Mouse (Mus musculus) ES-E14 (cell line): ENCODE data around the gene Fam120b. TPM values are rescaled to one million over a fixed set of nuclear protein-coding genes. Genes with fewer than 3 reads are reported as not detected.
A peak's percentile ranks its signal among the peaks of the same experiment; 100 is the strongest.

Experiments used
- DNase-seq: peaks from one replicate; pipeline ENCODE4 v3.0.0-alpha.2; 2013; ENCODE audit warnings: low read depth, low spot score
- H3K27ac ChIP-seq: 2 replicates; pipeline ENCODE4 v1.5.1; 2012; ENCODE audit warnings: low read depth, mild to moderate bottlenecking, low read length, moderate library complexity, mixed read lengths; ENCODE audit not compliant: poor library complexity, insufficient read depth, severe bottlenecking
- H3K36me3 ChIP-seq: 2 replicates; pipeline ENCODE4 v1.6.1; 2012; ENCODE audit warnings: mild to moderate bottlenecking, low read length, moderate library complexity, mixed read lengths; ENCODE audit not compliant: control insufficient read depth, poor library complexity, insufficient read depth, severe bottlenecking
- H3K4me1 ChIP-seq, 2 experiments: fragments of 150-350 bp in 1 of 2; sonication (generic) in 1 of 2; 2 replicates each; pipeline ENCODE4 v1.6.1; 2012; ENCODE audit warnings: low read length in 2 of 2, mild to moderate bottlenecking in 1 of 2, mixed read lengths in 1 of 2; ENCODE audit not compliant: control insufficient read depth in 2 of 2, insufficient read depth in 2 of 2, poor library complexity in 1 of 2
- H3K4me3 ChIP-seq, 2 experiments: fragments of 150-350 bp in 1 of 2; sonication (generic) in 1 of 2; 2 replicates each; pipeline ENCODE4 v1.5.1; 2012; ENCODE audit warnings: low read length in 2 of 2, low read depth in 1 of 2, mild to moderate bottlenecking in 1 of 2, mixed read lengths in 1 of 2; ENCODE audit not compliant: insufficient read depth in 1 of 2, poor library complexity in 1 of 2, severe bottlenecking in 1 of 2
- H3K9ac ChIP-seq: 2 replicates; pipeline ENCODE4 v1.6.1; 2012; ENCODE audit warnings: low read depth, mild to moderate bottlenecking, low read length, mixed read lengths; ENCODE audit not compliant: poor library complexity, insufficient read depth, severe bottlenecking
- H3K9me3 ChIP-seq: fragments of 150-350 bp; sonication (generic); 2 replicates; pipeline ENCODE4 v1.6.1; 2012; ENCODE audit warnings: low read depth, mild to moderate bottlenecking, low read length; ENCODE audit not compliant: control insufficient read depth, insufficient read depth
- CHD2 ChIP-seq: IDR thresholded peaks from 2 replicates; pipeline ENCODE4 v1.6.1; 2014; ENCODE audit warnings: mild to moderate bottlenecking, low read depth, low read length, inconsistent platforms
- HCFC1 ChIP-seq: IDR thresholded peaks from 2 replicates; pipeline ENCODE4 v1.6.1; 2012; ENCODE audit warnings: low read length, inconsistent platforms, borderline replicate concordance; ENCODE audit not compliant: insufficient read depth
- MAFK ChIP-seq: IDR thresholded peaks from 2 replicates; pipeline ENCODE4 v1.6.1; 2014; ENCODE audit warnings: mild to moderate bottlenecking, low read depth, low read length, inconsistent platforms; ENCODE audit not compliant: insufficient read depth
- ZC3H11A ChIP-seq: IDR thresholded peaks from 2 replicates; pipeline ENCODE4 v1.6.1; 2012; ENCODE audit warnings: low read depth, mild to moderate bottlenecking, inconsistent platforms, low read length, borderline replicate concordance
- ZNF384 ChIP-seq: IDR thresholded peaks from 2 replicates; pipeline ENCODE4 v1.6.1; 2012; ENCODE audit warnings: low read depth, low read length, inconsistent platforms
- in situ Hi-C, 2 experiments: fragments of 600-800 bp; cut with MboI; formaldehyde crosslinking; loops; one replicate each; pipeline ENCODE4 v1.15.1; 2025; ENCODE audit warnings: low sequenced_read_pairs in 2 of 2, inconsistent platforms in 1 of 2; ENCODE audit not compliant: unreplicated experiment in 2 of 2
- total RNA-seq: library from RNA; depleted of rRNA; stranded (reverse); fragments of 300-350 nt; gene quantifications from 2 replicates; pipeline ENCODE4 v1.2.3, GENCODE M21; 2012

The Fam120b gene
- total RNA-seq, 1 experiment = 7.1 TPM

DNA sequence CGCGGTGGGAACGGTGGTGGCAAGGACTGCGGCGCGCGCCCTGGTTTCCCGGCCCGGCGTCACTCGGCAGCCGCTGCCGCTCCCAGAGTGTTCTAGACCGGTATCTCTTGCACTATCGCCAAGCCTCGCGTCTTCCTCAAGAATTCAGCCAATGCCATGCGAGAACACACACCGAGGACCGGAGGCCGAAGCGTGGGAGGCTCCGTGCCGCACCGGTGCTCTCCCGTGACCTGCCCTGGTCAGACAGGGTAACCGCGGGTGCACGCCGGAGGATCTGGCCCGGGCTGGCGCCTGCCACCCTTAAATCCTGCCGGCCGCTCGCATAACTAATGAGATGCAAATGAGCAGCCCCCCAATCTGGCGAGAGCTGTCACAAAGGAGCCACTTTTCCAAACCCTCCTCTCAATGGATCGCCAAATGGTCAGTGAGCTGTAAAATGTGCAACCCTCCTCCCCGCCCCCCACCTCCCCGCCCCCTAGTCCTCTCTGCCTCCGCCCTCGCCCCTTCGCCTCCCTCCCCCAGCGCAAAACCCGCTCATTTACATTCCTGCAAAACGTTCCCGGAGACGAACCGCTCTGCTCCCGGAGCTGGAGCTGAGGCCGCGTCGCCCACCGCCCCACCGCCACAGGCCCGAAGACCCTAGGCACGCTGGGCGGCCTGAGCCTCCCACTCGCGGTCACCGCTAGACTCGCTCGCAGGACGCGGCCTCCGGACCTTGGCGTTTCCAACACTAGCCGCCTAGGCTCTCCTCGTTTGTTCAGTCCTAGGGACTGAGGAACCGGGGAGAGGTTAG, 20.1 kb upstream of the Fam120b start:
- peaks cover 6 to 13% of the 10 kb centered on the region in 2 experiments; a peak in 3 of 4 replicates for H3K4me1 ChIP-seq
- no peak for DNase-seq
- H3K27ac ChIP-seq = no peak overlapping the region
- H3K9ac ChIP-seq = peak overlapping the region; percentile 71
- in situ Hi-C loops = no loop called here
- H3K4me3 ChIP-seq = peak overlapping the region; percentile 83
- H3K36me3 ChIP-seq = no peaks in the 10 kb centered on the region
- no peaks in the 10 kb centered on the region for H3K9me3 ChIP-seq
- TF ChIP-seq CHD2 (no peak), ZNF384 (no peak), ZC3H11A (no peak)

DNA sequence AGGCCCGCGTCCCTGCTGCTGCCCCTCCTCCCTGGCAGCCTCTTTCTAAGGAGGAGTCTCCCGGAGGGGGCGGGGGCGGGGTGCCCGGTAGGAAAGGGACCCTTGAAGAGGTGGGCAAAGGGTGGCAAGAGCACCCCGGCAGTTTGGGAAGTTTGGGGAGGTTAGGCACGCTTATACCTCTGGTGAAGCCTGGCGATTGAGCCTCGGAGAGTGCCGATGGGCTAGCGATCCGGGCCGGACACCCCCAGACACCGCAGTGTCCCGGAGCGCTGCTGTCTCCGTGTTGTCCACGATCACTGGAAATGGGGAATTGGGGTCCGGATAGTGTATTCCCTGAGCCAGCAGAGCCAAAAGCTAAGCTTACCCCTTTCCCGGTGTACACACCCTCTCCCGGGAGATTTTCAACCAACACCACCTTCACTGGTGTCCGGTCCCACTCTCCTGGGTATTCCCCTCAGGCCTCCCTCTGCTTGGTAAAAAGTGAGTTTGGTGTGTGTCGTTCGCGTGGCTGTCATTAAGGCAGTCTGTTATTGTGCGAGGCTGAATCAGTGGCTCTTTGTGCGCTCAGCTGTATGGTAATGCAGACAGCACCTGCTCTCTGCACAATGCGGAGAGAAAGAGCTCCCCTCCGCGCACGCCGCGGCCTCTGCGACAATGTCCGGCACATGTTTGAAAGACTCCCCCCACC, 19.4 kb upstream of the Fam120b start, which contains the start of gene Dll1:
Gene Dll1, minus strand, starts transcription at position 379 of the 688 bp plus-strand sequence.
- peak within 1 kb of the TSS; percentile 71 for H3K9ac ChIP-seq
- peak within 1 kb of the TSS; percentile 83 for H3K4me3 ChIP-seq
- DNase-seq = no peak
- no peak for TF ChIP-seq CHD2
- peak; percentile 74 for TF ChIP-seq MAFK
- no peaks in the 10 kb centered on the region for H3K9me3 ChIP-seq
- H3K4me1 ChIP-seq = peaks cover 11 to 19% of the 10 kb centered on the region in 2 experiments
- no peak within 1 kb of the TSS for H3K27ac ChIP-seq
- in situ Hi-C loops = no loop called here
- no peaks in the 10 kb centered on the region for H3K36me3 ChIP-seq

DNA sequence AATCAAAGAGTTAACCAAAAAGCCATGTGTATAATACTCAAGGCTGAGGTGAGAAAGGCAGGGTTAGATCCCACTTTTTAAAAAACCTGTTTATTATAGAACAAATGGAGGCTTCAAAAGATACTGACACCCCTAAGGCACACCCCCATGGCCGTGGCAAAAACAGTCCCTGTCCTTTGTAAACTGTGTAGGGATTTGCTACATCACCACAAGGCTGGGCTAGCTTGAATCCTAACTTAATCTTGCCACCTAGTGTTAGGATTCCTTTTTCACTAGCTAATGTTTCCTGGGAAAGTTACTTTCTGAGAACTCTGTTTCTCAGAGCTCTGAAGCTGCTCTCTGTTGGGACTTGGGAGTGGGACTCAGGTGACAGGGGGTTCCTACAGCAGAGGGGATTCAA, 18.1 kb upstream of the Fam120b start:
- Histone ChIP-seq H3K4me1 (peaks cover 17 to 19% of the 10 kb centered on the region in 2 experiments), H3K27ac (no peak overlapping the region), H3K9me3 (no peaks in the 10 kb centered on the region), H3K9ac (no peak overlapping the region), H3K4me3 (no peak overlapping the region), H3K36me3 (no peaks in the 10 kb centered on the region)
- TF ChIP-seq ZNF384 (no peak), CHD2 (no peak), ZC3H11A (no peak), HCFC1 (no peak), MAFK (no peak)
- in situ Hi-C loops = no loop called here
- DNase-seq = no peak

DNA sequence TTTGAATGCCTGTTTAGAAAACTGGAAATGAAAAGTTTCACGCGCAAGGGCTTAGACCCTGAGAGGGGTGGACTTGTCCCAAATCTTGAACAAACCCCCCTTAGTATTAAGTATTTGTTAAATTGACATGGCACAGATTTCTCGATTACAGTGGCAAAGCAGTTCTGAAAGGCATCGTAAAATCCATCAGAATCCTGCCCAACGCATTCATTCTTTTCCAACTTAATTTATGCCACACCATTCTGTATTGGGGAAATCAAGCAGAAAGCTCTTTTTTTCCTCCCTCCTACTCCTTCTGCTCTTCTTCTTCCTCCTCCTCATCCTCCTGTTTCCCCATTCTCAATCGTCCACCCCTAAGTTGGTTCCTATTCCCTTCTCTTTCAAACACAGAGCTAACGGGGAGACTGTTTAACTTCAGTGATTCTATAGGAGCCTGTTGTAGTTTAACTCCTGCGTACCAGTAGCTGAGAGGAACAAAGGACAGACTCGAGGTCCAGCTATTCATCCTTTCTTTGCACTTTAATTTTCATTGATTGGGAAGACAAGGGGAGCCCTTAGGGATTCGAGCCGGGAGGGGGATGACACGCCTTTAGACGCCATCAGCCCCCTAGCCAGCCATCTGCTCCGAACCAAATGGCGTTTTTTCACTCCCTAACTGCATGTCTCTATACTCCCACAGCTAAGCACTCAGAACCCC, 17.4 kb upstream of the Fam120b start:
- Histone ChIP-seq H3K4me3 (no peak overlapping the region), H3K9ac (no peak overlapping the region), H3K36me3 (no peaks in the 10 kb centered on the region), H3K4me1 (peaks cover 17 to 19% of the 10 kb centered on the region in 2 experiments), H3K27ac (no peak overlapping the region), H3K9me3 (no peaks in the 10 kb centered on the region)
- in situ Hi-C loops = no loop called here
- TF ChIP-seq CHD2 (no peak), ZC3H11A (no peak), ZNF384 (no peak), MAFK (no peak), HCFC1 (no peak)
- no peak for DNase-seq
